Mouse (Mus musculus): ENCODE measurements around the gene Tti1. TPM values are rescaled to one million over a fixed set of nuclear protein-coding genes. Genes with fewer than 3 reads are reported as not detected.
A peak's percentile ranks its signal among the peaks of the same experiment; 100 is the strongest.

Gene Tti1
- polyA plus RNA-seq, 1 experiment from 2014 or later, result 28.7 TPM

GRCm38 (mm10) chr2:157944156-157944893, 83.9 kb downstream of the Tti1 start:
- Histone ChIP-seq H3K9me3 (ENCODE audit: control insufficient read depth, low read length) (no peaks in the 10 kb centered on the region), H3K4me3 (ENCODE audit: low read depth, low read length) (peak overlapping the region; percentile 36), H3K9ac (ENCODE audit: low read length) (peak overlapping the region; percentile 72), H3K4me2 (ENCODE audit: low read depth) (peak overlapping the region; percentile 87), H3K27me3 (ENCODE audit: control insufficient read depth, insufficient read depth, low read length) (no peaks in the 10 kb centered on the region), H3K36me3 (ENCODE audit: control insufficient read depth, insufficient read depth, low read length) (no peaks in the 10 kb centered on the region; the same call in 1 of the 2 replicates), H3K27ac (ENCODE audit: low read depth, low read length) (no peak overlapping the region), H3K4me1 (ENCODE audit: control insufficient read depth, insufficient read depth, low read length) (peaks cover 19% of the 10 kb centered on the region)
- 10% methylated on average over 33 of the region's 37 CpGs for WGBS
- DNase-seq (ENCODE audit: low spot score) (no peak), ATAC-seq (ENCODE audit: insufficient read depth, low FRiP score, low TSS enrichment) (no peak; the same call in 1 of the 2 replicates)

GRCm38 (mm10) chr2:157943514-157944155, 84.6 kb downstream of the Tti1 start:
- H3K9me3 ChIP-seq (ENCODE audit: control insufficient read depth, low read length), result no peaks in the 10 kb centered on the region
- peak overlapping the region; percentile 36 for H3K4me3 ChIP-seq (ENCODE audit: low read depth, low read length)
- WGBS, result under 1% methylated on average over 45 of the region's 47 CpGs
- ATAC-seq (ENCODE audit: insufficient read depth, low FRiP score, low TSS enrichment), result peak; percentile 64
- 0 out of 2 replicates have a peak overlapping the region, but pooled peaks have one; percentile 2 for H3K27ac ChIP-seq (ENCODE audit: low read depth, low read length)
- no peaks in the 10 kb centered on the region for H3K27me3 ChIP-seq (ENCODE audit: control insufficient read depth, insufficient read depth, low read length)
- H3K4me1 ChIP-seq (ENCODE audit: control insufficient read depth, insufficient read depth, low read length), result peaks cover 19% of the 10 kb centered on the region
- peak overlapping the region; percentile 87 for H3K4me2 ChIP-seq (ENCODE audit: low read depth)
- H3K36me3 ChIP-seq (ENCODE audit: control insufficient read depth, insufficient read depth, low read length), result no peaks in the 10 kb centered on the region; the same call in 1 of the 2 replicates
- H3K9ac ChIP-seq (ENCODE audit: low read length), result peak overlapping the region; percentile 72
- peak; percentile 84 for DNase-seq (ENCODE audit: low spot score)

- Histone ChIP-seq H3K27me3 (ENCODE audit: control insufficient read depth, insufficient read depth, low read length) (no peaks in the 10 kb centered on the region), H3K4me3 (ENCODE audit: low read depth, low read length) (no peak overlapping the region), H3K36me3 (ENCODE audit: control insufficient read depth, insufficient read depth, low read length) (no peaks in the 10 kb centered on the region; the same call in 1 of the 2 replicates), H3K9me3 (ENCODE audit: control insufficient read depth, low read length) (no peaks in the 10 kb centered on the region), H3K27ac (ENCODE audit: low read depth, low read length) (no peak overlapping the region), H3K4me1 (ENCODE audit: control insufficient read depth, insufficient read depth, low read length) (peaks cover 19% of the 10 kb centered on the region), H3K9ac (ENCODE audit: low read length) (no peak overlapping the region; the same call in 1 of the 2 replicates), H3K4me2 (ENCODE audit: low read depth) (peak overlapping the region; percentile 10; the same call in 1 of the 2 replicates)
- ATAC-seq (ENCODE audit: insufficient read depth, low FRiP score, low TSS enrichment), result no peak
- under 1% methylated on average over 18 of the region's 18 CpGs for WGBS
- peak; percentile 19 for DNase-seq (ENCODE audit: low spot score)
Observed at GRCm38 (mm10) chr2:157940586-157941185, 87.5 kb downstream of the Tti1 start.

GRCm38 (mm10) chr2:157936676-157937075, 91.6 kb downstream of the Tti1 start:
- Histone ChIP-seq H3K36me3 (ENCODE audit: control insufficient read depth, insufficient read depth, low read length) (no peaks in the 10 kb centered on the region), H3K4me1 (ENCODE audit: control insufficient read depth, insufficient read depth, low read length) (peaks cover 13% of the 10 kb centered on the region), H3K27ac (ENCODE audit: low read depth, low read length) (no peak overlapping the region), H3K4me3 (ENCODE audit: low read depth, low read length) (no peak overlapping the region), H3K9me3 (ENCODE audit: control insufficient read depth, low read length) (no peaks in the 10 kb centered on the region), H3K4me2 (ENCODE audit: low read depth) (no peak overlapping the region), H3K9ac (ENCODE audit: low read length) (no peak overlapping the region), H3K27me3 (ENCODE audit: control insufficient read depth, insufficient read depth, low read length) (no peaks in the 10 kb centered on the region)
- 85% methylated on average over 4 of the region's 4 CpGs for WGBS
- DNase-seq (ENCODE audit: low spot score), result no peak
- no peak for ATAC-seq (ENCODE audit: insufficient read depth, low FRiP score, low TSS enrichment)

- peaks cover 4% of the 10 kb centered on the region; the same call in 1 of the 2 replicates for H3K4me1 ChIP-seq (ENCODE audit: control insufficient read depth, insufficient read depth, low read length)
- H3K27ac ChIP-seq (ENCODE audit: low read depth, low read length), result no peak overlapping the region
- no peak overlapping the region for H3K4me3 ChIP-seq (ENCODE audit: low read depth, low read length)
- WGBS, result 79% methylated on average over 11 of the region's 11 CpGs
- no peaks in the 10 kb centered on the region for H3K27me3 ChIP-seq (ENCODE audit: control insufficient read depth, insufficient read depth, low read length)
- H3K36me3 ChIP-seq (ENCODE audit: control insufficient read depth, insufficient read depth, low read length), result no peaks in the 10 kb centered on the region
- no peaks in the 10 kb centered on the region for H3K9me3 ChIP-seq (ENCODE audit: control insufficient read depth, low read length)
- no peak overlapping the region for H3K9ac ChIP-seq (ENCODE audit: low read length)
- ATAC-seq (ENCODE audit: insufficient read depth, low FRiP score, low TSS enrichment) (no peak), DNase-seq (ENCODE audit: low spot score) (no peak)
- no peak overlapping the region for H3K4me2 ChIP-seq (ENCODE audit: low read depth)
Observed at GRCm38 (mm10) chr2:157935444-157936171, 92.6 kb downstream of the Tti1 start.

- DNase-seq (ENCODE audit: low spot score) (no peak), ATAC-seq (ENCODE audit: insufficient read depth, low FRiP score, low TSS enrichment) (no peak)
- H3K4me3 ChIP-seq (ENCODE audit: low read depth, low read length), result no peak overlapping the region
- H3K27ac ChIP-seq (ENCODE audit: low read depth, low read length), result no peak overlapping the region
- no peak overlapping the region for H3K4me2 ChIP-seq (ENCODE audit: low read depth)
- no peak overlapping the region for H3K9ac ChIP-seq (ENCODE audit: low read length)
- H3K9me3 ChIP-seq (ENCODE audit: control insufficient read depth, low read length), result no peaks in the 10 kb centered on the region
- no peaks in the 10 kb centered on the region for H3K27me3 ChIP-seq (ENCODE audit: control insufficient read depth, insufficient read depth, low read length)
- WGBS, result 77% methylated on average over 4 of the region's 4 CpGs
- no peaks in the 10 kb centered on the region for H3K36me3 ChIP-seq (ENCODE audit: control insufficient read depth, insufficient read depth, low read length)
- H3K4me1 ChIP-seq (ENCODE audit: control insufficient read depth, insufficient read depth, low read length), result peaks cover 7% of the 10 kb centered on the region; the same call in 1 of the 2 replicates
Observed at GRCm38 (mm10) chr2:157932655-157933054, 95.6 kb downstream of the Tti1 start.

Other genes with a start within 250 kb of the Tti1 start
- 7.5 and 11.0 TPM in 2 replicates for gene Vstm2l, start 113.8 kb downstream of the Tti1 start, polyA plus RNA-seq (2014; fragmentation: Nextera tagmentation; extraction: Ambion mirVana)
- 56.9 and 58.8 TPM in 2 replicates for gene Rprd1b, start 64 bp upstream of the Tti1 start, polyA plus RNA-seq (2014; fragmentation: Nextera tagmentation; extraction: Ambion mirVana)
- 4.5 and 5.3 TPM in 2 replicates for gene Tgm2, start 118.0 kb upstream of the Tti1 start, polyA plus RNA-seq (2014; fragmentation: Nextera tagmentation; extraction: Ambion mirVana)
- 3.6 and 4.1 TPM in 2 replicates for gene D630003M21Rik, start 200.8 kb upstream of the Tti1 start, polyA plus RNA-seq (2014; fragmentation: Nextera tagmentation; extraction: Ambion mirVana)
- gene Bpi, start 229.7 kb upstream of the Tti1 start, polyA plus RNA-seq (2014; fragmentation: Nextera tagmentation; extraction: Ambion mirVana), result not detected in 2 replicates

Data from neural tube, embryonic 11.5 days (tissue).